In genomic region chr17:65370034-65370780, GRCm38 (mm10) we compare ENCODE assay signal across 10 mouse cellular contexts.
DNase-seq lines count a peak whose midpoint lies in the region; TF ChIP-seq lines count a peak whose summit lies in the region.
"Had no signal": no experiment of that assay in that cellular context is flagged by ENCODE, and none has a peak within 500 bp of the region (broad histone marks: within the 10 kb centered on the region; RNA-seq: fewer than 3 reads in every experiment).

No protein-coding gene starts in this region.

- 18% methylated on average over 7 of the region's 7 CpGs for WGBS in kidney, adult 2 months

- peak overlapping the region; percentile 71 for H3K27ac ChIP-seq in cortical plate, adult 2 months (ENCODE audit: insufficient read depth, low read length)
- H3K27ac ChIP-seq in kidney, adult 2 months (ENCODE audit: insufficient read depth, low read depth, low read length): no peak overlapping the region
- H3K27ac ChIP-seq: embryonic facial prominence, embryonic 15.5 days; liver, embryonic 15.5 days; stomach, embryonic 15.5 days had no signal

- H3K36me3 ChIP-seq in kidney, adult 2 months (ENCODE audit: control insufficient read depth, insufficient read depth, low read length): no peaks in the 10 kb centered on the region
- H3K36me3 ChIP-seq: embryonic facial prominence, embryonic 15.5 days; liver, embryonic 15.5 days; stomach, embryonic 15.5 days had no signal

- no peak for TF ChIP-seq CTCF in cortical plate, adult 2 months (IDR thresholded peaks at IDR 0.05; ENCODE audit: extremely low read depth, insufficient read depth, low read length)
- TF ChIP-seq CTCF in kidney, adult 2 months (conservative IDR thresholded peaks at IDR 0.05; ENCODE audit: insufficient read depth, insufficient read length, low read depth, low read length): no peak

- TF ChIP-seq POLR2A in cortical plate, adult 2 months (IDR thresholded peaks at IDR 0.05; ENCODE audit: extremely low read depth, insufficient read depth, low read length): no peak
- no peak for TF ChIP-seq POLR2A in kidney, adult 2 months (IDR thresholded peaks at IDR 0.05; ENCODE audit: low read depth, low read length)

- intact Hi-C loops in left cerebral cortex, postnatal 10 days (cut with DNase I): no loop called here

- DNase-seq in lung, postnatal 10 days: peak; percentile 36
- no peak for DNase-seq in lung, postnatal 36 days
- peak; percentile 10 for DNase-seq in kidney, adult 2 months
- DNase-seq in left cerebral cortex, postnatal 10 days (ENCODE audit: extremely low spot score in 1 of 2, low spot score in 2 of 2): peak; percentile 56 to 76
- peak; percentile 25 for DNase-seq in yolk sac, embryonic 10.5 days (ENCODE audit: low spot score)
- no peak for DNase-seq in spleen, postnatal 10 days (ENCODE audit: low spot score in 2 of 2)

- H3K4me1 ChIP-seq in cortical plate, adult 2 months (ENCODE audit: control insufficient read depth, insufficient read depth, low read length): peaks cover 2% of the 10 kb centered on the region; the same call in 1 of the 2 replicates
- no peaks in the 10 kb centered on the region for H3K4me1 ChIP-seq in kidney, adult 2 months (ENCODE audit: control insufficient read depth, insufficient read depth, low read length)
- H3K4me1 ChIP-seq: embryonic facial prominence, embryonic 15.5 days; liver, embryonic 15.5 days; stomach, embryonic 15.5 days had no signal

- H3K27me3 ChIP-seq in kidney, adult 2 months (replicated peaks; ENCODE audit: control insufficient read depth, insufficient read depth, low read length): no peaks in the 10 kb centered on the region
- H3K27me3 ChIP-seq: embryonic facial prominence, embryonic 15.5 days; liver, embryonic 15.5 days; stomach, embryonic 15.5 days had no signal

- H3K4me3 ChIP-seq in cortical plate, adult 2 months (ENCODE audit: insufficient read depth, low read length): no peak overlapping the region
- no peak overlapping the region for H3K4me3 ChIP-seq in kidney, adult 2 months (ENCODE audit: insufficient read depth, low read depth, low read length)
- H3K4me3 ChIP-seq: embryonic facial prominence, embryonic 15.5 days; liver, embryonic 15.5 days; stomach, embryonic 15.5 days had no signal

Comparison
In these comparisons a context has a peak if more than half of its experiments do, and no peak if none do; other contexts are left out.
1. DNase-seq: peak in lung, postnatal 10 days (single experiment), kidney, adult 2 months (single experiment), left cerebral cortex, postnatal 10 days (2 of 2) and yolk sac, embryonic 10.5 days (single experiment); none in lung, postnatal 36 days (single experiment) and spleen, postnatal 10 days (0 of 2).